Mouse (Mus musculus) natural killer cell, adult 2 months (primary cell): ENCODE results near the gene Gstk1.

ENCODE experiments used
- DNase-seq, 2 experiments: peaks; one replicate each; pipeline ENCODE4 v3.0.0; 2022; ENCODE audit warnings: low spot score in 2 of 2

Gstk1 gene

GRCm38 (mm10) chr6:42265391-42266330, 19.9 kb downstream of the Gstk1 start:
- peak; percentile 12 to 49 for DNase-seq

GRCm38 (mm10) chr6:42270817-42271216, 25.1 kb downstream of the Gstk1 start:
- no peak for DNase-seq

GRCm38 (mm10) chr6:42276151-42276550, 30.4 kb downstream of the Gstk1 start:
- DNase-seq = no peak

- no peak for DNase-seq
Measured at GRCm38 (mm10) chr6:42282865-42283528, 37.3 kb downstream of the Gstk1 start.

- no peak for DNase-seq
Measured at GRCm38 (mm10) chr6:42286448-42286847, 40.7 kb downstream of the Gstk1 start, which contains the start of gene Clcn1. Clcn1 (plus strand) TSS chr6:42286685.

- no peak for DNase-seq
Measured at GRCm38 (mm10) chr6:42287562-42287961, 41.8 kb downstream of the Gstk1 start.

- DNase-seq = peak in 1 of 2 experiments; percentile 58
Measured at GRCm38 (mm10) chr6:42293327-42293726, 47.6 kb downstream of the Gstk1 start.

- DNase-seq = no peak
Measured at GRCm38 (mm10) chr6:42295549-42296094, 49.9 kb downstream of the Gstk1 start.

- no peak for DNase-seq
Measured at GRCm38 (mm10) chr6:42299362-42299761, 53.6 kb downstream of the Gstk1 start.
